Mouse (Mus musculus): ENCODE results near the gene Ddx17. TPM values are rescaled to one million over a fixed set of nuclear protein-coding genes. Genes with fewer than 3 reads are reported as not detected.

The Ddx17 gene
- 234 TPM for polyA plus RNA-seq (2014; fragmentation: Illumina TruSeq; extraction: RNeasy Lipid Tissue Mini Kit (QIAGEN cat#74804); ENCODE audit: low read depth, low replicate concordance)

DNA sequence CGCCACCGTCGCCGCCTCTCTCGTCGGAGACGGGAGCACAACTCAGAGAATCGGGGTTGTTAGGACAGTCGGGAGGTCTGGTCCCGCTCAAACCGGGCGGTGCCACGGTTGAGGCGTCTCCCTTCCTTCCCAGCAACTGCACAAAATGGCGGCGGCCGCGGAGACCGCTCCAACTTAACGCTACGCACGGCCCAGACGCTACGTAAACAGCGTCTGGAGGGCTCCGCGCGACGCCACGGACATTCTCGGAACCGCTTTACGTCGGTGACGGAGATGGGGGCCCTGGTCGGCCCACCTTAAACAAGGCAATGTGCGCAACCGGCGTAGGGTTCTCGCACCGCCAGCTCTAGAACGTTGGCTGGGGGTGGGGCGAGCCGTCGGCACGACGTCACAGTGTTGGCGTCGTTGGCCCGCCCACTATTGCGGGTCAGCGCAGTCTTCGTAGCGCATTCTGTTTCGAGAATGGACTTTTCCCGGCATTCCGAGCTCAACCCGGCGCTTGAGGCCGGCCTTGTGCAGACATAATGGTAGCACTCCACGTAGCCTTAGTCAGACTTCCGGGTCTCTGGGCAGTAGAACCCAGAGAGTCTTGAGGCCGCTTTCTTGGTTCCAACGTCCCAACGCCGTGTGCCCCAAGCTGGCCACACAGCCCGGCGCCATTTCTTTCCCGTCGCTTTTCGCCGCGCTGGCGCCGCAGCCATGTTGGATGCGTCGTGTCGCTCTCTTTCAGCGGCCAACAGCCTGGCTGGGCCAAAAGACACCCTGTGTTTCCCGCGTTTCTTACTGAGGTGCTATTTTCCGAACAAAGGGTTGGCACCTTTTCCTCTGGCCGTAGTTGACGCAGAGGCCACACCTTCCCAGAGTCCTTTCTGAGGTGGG lies at the start of gene Ddx17:
Gene Ddx17, minus strand, starts transcription at position 332 of the 879 bp plus-strand sequence.

DNA sequence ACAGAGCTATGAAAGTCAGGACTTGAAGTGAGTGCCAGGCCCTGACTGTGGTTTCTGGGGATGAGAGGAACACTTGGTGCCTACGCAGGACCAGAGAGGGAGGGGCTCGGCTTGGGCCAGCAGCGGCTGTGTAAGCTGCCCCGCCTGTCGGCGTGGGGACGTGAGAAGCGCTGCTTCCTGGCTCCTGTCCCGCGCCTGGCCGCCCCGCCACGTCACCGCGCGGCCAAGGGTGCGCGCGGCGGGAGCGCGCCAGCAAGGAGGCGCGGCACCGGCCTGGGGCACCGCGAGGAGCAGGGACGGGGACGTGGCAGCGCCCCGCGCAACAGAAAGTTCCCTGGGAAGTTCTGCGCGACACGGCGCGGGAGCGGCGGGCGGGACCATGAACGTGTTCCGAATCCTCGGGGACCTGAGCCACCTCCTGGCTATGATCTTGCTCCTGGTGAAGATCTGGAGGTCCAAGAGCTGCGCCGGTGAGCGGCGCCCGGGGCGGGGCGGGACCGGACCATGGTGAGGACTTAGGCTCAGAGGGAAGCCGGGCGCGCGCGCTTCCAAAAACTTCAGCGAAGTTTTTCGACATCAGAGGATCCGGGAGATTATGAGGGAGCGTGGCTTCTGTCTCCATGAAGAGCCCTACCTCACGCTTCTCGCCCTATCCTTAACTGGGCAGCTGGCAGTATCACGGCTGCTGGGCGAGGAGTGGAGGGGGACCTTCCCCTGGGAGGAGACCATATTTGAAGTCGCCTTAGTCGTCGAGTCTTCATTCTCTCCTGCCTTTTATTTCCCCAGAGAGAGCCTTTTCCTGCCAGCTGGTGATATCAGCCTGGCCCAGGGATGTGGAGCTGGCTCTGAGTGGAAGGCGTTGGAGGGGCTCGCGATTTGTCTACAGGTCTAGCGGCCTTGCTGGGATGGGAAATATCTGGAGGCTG lies 30.1 kb downstream of the Ddx17 start, which contains the start of gene Kdelr3:
Gene Kdelr3, plus strand, starts transcription at position 241 of the 926 bp plus-strand sequence.

DNA sequence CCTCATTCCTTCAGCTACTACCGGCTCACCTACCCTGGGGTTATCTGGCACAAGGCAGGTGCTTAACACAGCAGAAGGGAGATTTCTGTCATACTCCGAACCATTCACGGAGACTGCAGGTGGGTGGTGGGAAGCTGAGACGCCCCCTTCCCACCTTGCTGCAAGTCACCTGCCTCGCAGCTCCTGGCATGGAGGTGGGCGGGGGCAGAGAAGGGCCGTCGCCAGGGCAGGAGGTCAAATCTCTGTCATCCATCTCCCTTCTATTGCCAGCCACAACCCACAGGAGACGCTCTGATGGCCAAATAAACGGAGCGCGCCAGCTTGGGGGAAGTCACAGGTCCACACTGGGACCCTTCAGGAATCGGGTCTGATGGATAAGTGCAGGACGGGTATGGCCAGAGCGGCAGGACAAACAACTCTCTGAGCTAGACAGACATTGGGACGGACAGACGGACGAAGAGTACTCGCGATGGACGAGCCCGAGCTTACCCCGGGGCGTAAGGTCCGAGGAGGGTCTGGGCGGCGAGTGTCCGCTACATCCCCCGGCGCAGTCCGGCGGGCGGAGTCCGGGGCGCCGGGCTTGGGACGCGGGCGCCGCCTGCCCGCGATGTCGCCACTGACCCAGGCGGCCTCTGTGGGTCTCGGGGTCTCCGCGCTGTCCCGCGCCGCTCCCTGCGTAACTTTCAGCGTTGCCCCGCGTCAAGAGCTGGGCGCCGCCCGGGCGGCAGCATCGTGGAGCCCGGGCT lies 41.7 kb downstream of the Ddx17 start, which contains the start of gene Kcnj4:
Gene Kcnj4, minus strand, starts transcription at position 535 of the 746 bp plus-strand sequence.

Other genes starting within 250 kb of the Ddx17 start
- gene Pla2g6, start 218.4 kb downstream of the Ddx17 start, polyA plus RNA-seq (2014; fragmentation: Illumina TruSeq; extraction: RNeasy Lipid Tissue Mini Kit (QIAGEN cat#74804); ENCODE audit: low read depth, low replicate concordance), result 3.3 TPM
- gene Maff, start 200.1 kb downstream of the Ddx17 start, polyA plus RNA-seq (2014; fragmentation: Illumina TruSeq; extraction: RNeasy Lipid Tissue Mini Kit (QIAGEN cat#74804); ENCODE audit: low read depth, low replicate concordance), result 0.67 TPM
- gene Tmem184b, start 143.2 kb downstream of the Ddx17 start, polyA plus RNA-seq (2014; fragmentation: Illumina TruSeq; extraction: RNeasy Lipid Tissue Mini Kit (QIAGEN cat#74804); ENCODE audit: low read depth, low replicate concordance), result 0.64 TPM
- 1.2 TPM for gene Csnk1e, start 91.2 kb downstream of the Ddx17 start, polyA plus RNA-seq (2014; fragmentation: Illumina TruSeq; extraction: RNeasy Lipid Tissue Mini Kit (QIAGEN cat#74804); ENCODE audit: low read depth, low replicate concordance)
- gene Kcnj4, start 41.5 kb downstream of the Ddx17 start, polyA plus RNA-seq (2014; fragmentation: Illumina TruSeq; extraction: RNeasy Lipid Tissue Mini Kit (QIAGEN cat#74804); ENCODE audit: low read depth, low replicate concordance), result not detected
- gene Kdelr3, start 30.3 kb downstream of the Ddx17 start, polyA plus RNA-seq (2014; fragmentation: Illumina TruSeq; extraction: RNeasy Lipid Tissue Mini Kit (QIAGEN cat#74804); ENCODE audit: low read depth, low replicate concordance), result 1.4 TPM
- 34.5 TPM for gene Dmc1, start 58.4 kb upstream of the Ddx17 start, polyA plus RNA-seq (2014; fragmentation: Illumina TruSeq; extraction: RNeasy Lipid Tissue Mini Kit (QIAGEN cat#74804); ENCODE audit: low read depth, low replicate concordance)
- gene Fam227a, start 112.2 kb upstream of the Ddx17 start, polyA plus RNA-seq (2014; fragmentation: Illumina TruSeq; extraction: RNeasy Lipid Tissue Mini Kit (QIAGEN cat#74804); ENCODE audit: low read depth, low replicate concordance), result 42.9 TPM
- gene Cby1, start 112.5 kb upstream of the Ddx17 start, polyA plus RNA-seq (2014; fragmentation: Illumina TruSeq; extraction: RNeasy Lipid Tissue Mini Kit (QIAGEN cat#74804); ENCODE audit: low read depth, low replicate concordance), result 10.6 TPM
- 709 TPM for gene Tomm22, start 124.1 kb upstream of the Ddx17 start, polyA plus RNA-seq (2014; fragmentation: Illumina TruSeq; extraction: RNeasy Lipid Tissue Mini Kit (QIAGEN cat#74804); ENCODE audit: low read depth, low replicate concordance)
- gene Josd1, start 141.2 kb upstream of the Ddx17 start, polyA plus RNA-seq (2014; fragmentation: Illumina TruSeq; extraction: RNeasy Lipid Tissue Mini Kit (QIAGEN cat#74804); ENCODE audit: low read depth, low replicate concordance), result 20.2 TPM
- 2.8 TPM for gene Gtpbp1, start 144.1 kb upstream of the Ddx17 start, polyA plus RNA-seq (2014; fragmentation: Illumina TruSeq; extraction: RNeasy Lipid Tissue Mini Kit (QIAGEN cat#74804); ENCODE audit: low read depth, low replicate concordance)
- 2.1 TPM for gene Sun2, start 195.8 kb upstream of the Ddx17 start, polyA plus RNA-seq (2014; fragmentation: Illumina TruSeq; extraction: RNeasy Lipid Tissue Mini Kit (QIAGEN cat#74804); ENCODE audit: low read depth, low replicate concordance)
- 5.6 TPM for gene Dnal4, start 231.1 kb upstream of the Ddx17 start, polyA plus RNA-seq (2014; fragmentation: Illumina TruSeq; extraction: RNeasy Lipid Tissue Mini Kit (QIAGEN cat#74804); ENCODE audit: low read depth, low replicate concordance)

Data from testis, adult 10 weeks (tissue).